Mouse (Mus musculus) thymus, adult 2 months (tissue): ENCODE results near the gene Gm13693.
"Not testable (repeated sequence)": the region's sequence is repeated elsewhere in the genome, so short reads cannot be mapped to it uniquely, and the experiment has no call there.

Experiments used
- CTCF ChIP-seq: fragments of 200-500 bp; IDR thresholded peaks from 2 replicates; pipeline ENCODE4 v1.5.1; 2012; ENCODE audit warnings: mild to moderate bottlenecking, control low read depth, low read length, moderate library complexity, borderline replicate concordance; ENCODE audit not compliant: control insufficient read depth, poor library complexity, insufficient read depth; ENCODE audit errors: extremely low read depth
- POLR2A ChIP-seq: fragments of 200-500 bp; IDR thresholded peaks from 2 replicates; pipeline ENCODE4 v1.6.1; 2012; ENCODE audit warnings: mild to moderate bottlenecking, low read length, control low read depth, moderate library complexity; ENCODE audit not compliant: control insufficient read depth, poor library complexity, insufficient read depth; ENCODE audit errors: extremely low read depth

DNA sequence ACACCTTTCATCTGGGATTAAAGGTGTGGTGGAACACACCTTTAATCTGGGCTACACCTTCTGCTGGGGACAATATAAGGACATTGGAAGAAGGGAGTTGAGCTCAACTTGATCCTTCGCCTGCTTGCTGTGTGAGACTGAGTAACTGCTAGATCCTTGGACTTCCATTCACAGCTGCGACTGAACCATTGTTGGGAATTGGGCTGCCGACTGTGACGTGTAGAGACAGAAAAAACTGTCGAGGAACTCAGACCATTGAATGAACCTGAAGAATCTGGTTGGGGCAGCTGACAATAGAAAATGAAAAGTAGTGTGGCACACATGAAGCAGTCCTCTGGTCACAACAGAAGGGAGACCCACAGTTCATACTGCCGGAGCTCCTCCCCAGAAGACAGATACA, 11.5 kb downstream of the Gm13693 start, which contains the start of gene Gm13696:
- TF ChIP-seq POLR2A, CTCF: not testable (repeated sequence)
